Mouse (Mus musculus) CH12.LX (cell line): ENCODE results near the gene Oxtr.

ENCODE experiments used
- CHD2 ChIP-seq: IDR thresholded peaks from 2 replicates; pipeline ENCODE4 v1.6.1; 2011; ENCODE audit warnings: low read length, improper control_type of control experiment
- CTCF ChIP-seq, 2 experiments: IDR thresholded peaks in 1 of 2; conservative IDR thresholded peaks in 1 of 2; 2 replicates each; pipeline ENCODE4 v1.5.1; 2011 to 2012; ENCODE audit warnings: low read depth in 2 of 2, low read length in 2 of 2, improper control_type of control experiment in 1 of 2, inconsistent platforms in 1 of 2, mild to moderate bottlenecking in 1 of 2, moderate library complexity in 1 of 2
- HCFC1 ChIP-seq: IDR thresholded peaks from 2 replicates; pipeline ENCODE4 v1.6.1; 2012; ENCODE audit warnings: low read depth, mild to moderate bottlenecking, inconsistent platforms, low read length, improper control_type of control experiment
- JUN ChIP-seq: IDR thresholded peaks from 2 replicates; pipeline ENCODE4 v1.6.1; 2011; ENCODE audit warnings: low read depth, mild to moderate bottlenecking, low read length, improper control_type of control experiment, moderate library complexity; ENCODE audit not compliant: insufficient read depth
- MAX ChIP-seq: IDR thresholded peaks from 2 replicates; pipeline ENCODE4 v1.6.1; 2011; ENCODE audit warnings: low read length, improper control_type of control experiment
- POLR2A ChIP-seq: IDR thresholded peaks from 2 replicates; pipeline ENCODE4 v1.6.1; 2011; ENCODE audit warnings: low read depth, mild to moderate bottlenecking, improper control_type of control experiment, low read length
- RAD21 ChIP-seq: IDR thresholded peaks from 2 replicates; pipeline ENCODE4 v1.6.1; 2011; ENCODE audit warnings: low read depth, mild to moderate bottlenecking, low read length, improper control_type of control experiment, moderate library complexity
- RCOR1 ChIP-seq: conservative IDR thresholded peaks from 2 replicates; pipeline ENCODE4 v1.6.1; 2012; ENCODE audit warnings: low read depth, mild to moderate bottlenecking, inconsistent platforms, low read length, improper control_type of control experiment
- SMC3 ChIP-seq: IDR thresholded peaks from 2 replicates; pipeline ENCODE4 v1.6.1; 2011; ENCODE audit warnings: low read depth, low read length, improper control_type of control experiment
- ZMIZ1 ChIP-seq: IDR thresholded peaks from 2 replicates; pipeline ENCODE4 v1.6.1; 2012; ENCODE audit warnings: low read depth, mild to moderate bottlenecking, inconsistent platforms, low read length, improper control_type of control experiment

DNA sequence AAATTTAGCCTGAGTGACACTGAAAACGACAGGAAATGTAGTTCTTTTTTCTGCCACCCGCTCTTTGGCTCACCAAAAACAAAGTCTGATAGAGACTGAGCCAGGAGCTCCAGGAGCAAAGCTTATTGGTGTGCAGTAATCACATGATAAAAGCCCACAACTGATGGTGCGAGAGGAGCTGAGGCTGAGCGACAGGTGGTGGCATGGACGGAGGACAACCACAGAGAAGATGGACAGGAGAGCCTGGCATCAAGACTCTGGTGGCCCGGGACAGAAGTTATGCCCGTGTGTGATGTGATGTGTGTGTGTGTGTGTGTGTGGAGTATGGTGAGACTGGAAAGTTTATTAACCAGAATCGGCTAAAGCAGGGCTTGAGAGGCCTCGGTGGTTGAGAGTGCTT is 3.6 kb upstream of the Oxtr start:
- no peak for TF ChIP-seq CHD2
- TF ChIP-seq SMC3: no peak
- TF ChIP-seq RAD21: no peak
- TF ChIP-seq CTCF (conservative IDR thresholded peaks at IDR 0.05 in 1 of 2, IDR thresholded peaks at IDR 0.05 in 1 of 2; ENCODE audit: low read depth in 2 of 2, low read length in 2 of 2): no peak
- TF ChIP-seq JUN: no peak
- TF ChIP-seq MAX: no peak
- no peak for TF ChIP-seq POLR2A
- TF ChIP-seq ZMIZ1: no peak
- no peak for TF ChIP-seq RCOR1
- TF ChIP-seq HCFC1: no peak
